In genomic region chr2:57250113-57250512, GRCm38 (mm10) we compare ENCODE assay signal across 24 mouse cellular contexts.
"Had no signal": no experiment of that assay in that cellular context is flagged by ENCODE, and none has a peak within 500 bp of the region (broad histone marks: within the 10 kb centered on the region; RNA-seq: fewer than 3 reads in every experiment).

No protein-coding gene starts in this region.

- ATAC-seq: liver, postnatal 0 days; lung, postnatal 0 days; midbrain, embryonic 15.5 days had no signal

- H3K27me3 ChIP-seq: limb, embryonic 12.5 days; limb, embryonic 15.5 days; megakaryocyte, embryonic 14.5 days; neural tube, embryonic 13.5 days had no signal

- H3K4me3 ChIP-seq: layer of hippocampus, adult 2 months; limb, embryonic 12.5 days; limb, embryonic 15.5 days; megakaryocyte, embryonic 14.5 days; midbrain, embryonic 10.5 days; midbrain, embryonic 15.5 days; neural tube, embryonic 13.5 days had no signal

- H3K36me3 ChIP-seq: limb, embryonic 12.5 days; limb, embryonic 15.5 days; midbrain, embryonic 10.5 days; midbrain, embryonic 15.5 days; neural tube, embryonic 13.5 days had no signal

- DNase-seq: kidney, adult 18-20 months; kidney, adult 9 months; kidney, postnatal 14 days; layer of hippocampus, adult 9-11 months; layer of hippocampus, postnatal 36 days; left cerebral cortex, postnatal 4 days; liver, postnatal 0 days; lung, embryonic 14.5 days; lung, postnatal 36 days; retina, postnatal 1 day; right cerebral cortex, postnatal 25 days; thymus, adult 18-20 months; thymus, postnatal 14 days; thymus, postnatal 4 days had no signal

- H3K27ac ChIP-seq: layer of hippocampus, adult 2 months; limb, embryonic 12.5 days; limb, embryonic 15.5 days; liver, embryonic 14.5 days; midbrain, embryonic 10.5 days; midbrain, embryonic 15.5 days; neural tube, embryonic 13.5 days had no signal

- H3K9ac ChIP-seq: limb, embryonic 12.5 days; limb, embryonic 15.5 days; liver, embryonic 14.5 days; liver, postnatal 0 days; lung, embryonic 14.5 days; midbrain, embryonic 15.5 days; neural tube, embryonic 13.5 days had no signal

- H3K4me1 ChIP-seq: limb, embryonic 12.5 days; limb, embryonic 15.5 days; midbrain, embryonic 15.5 days; neural tube, embryonic 13.5 days had no signal

- H3K9me3 ChIP-seq: limb, embryonic 12.5 days; limb, embryonic 15.5 days; megakaryocyte, embryonic 14.5 days; midbrain, embryonic 15.5 days; neural tube, embryonic 13.5 days had no signal

- H3K4me2 ChIP-seq: limb, embryonic 12.5 days; limb, embryonic 15.5 days; liver, embryonic 11.5 days; lung, embryonic 14.5 days; midbrain, embryonic 15.5 days; neural tube, embryonic 13.5 days had no signal
